Mouse (Mus musculus): ENCODE measurements around the gene Bcar3. TPM values are rescaled to one million over a fixed set of nuclear protein-coding genes. Genes with fewer than 3 reads are reported as not detected.

Bcar3 gene
- total and polyA plus RNA-seq, 3 experiments, result 47.4 to 61.2 (median 52.0) TPM

GRCm38 (mm10) chr3:122509534-122510239 lies 215.8 kb downstream of the Bcar3 start:
- Histone ChIP-seq H3K9me3 (replicated peaks; ENCODE audit: low read length) (no peaks in the 10 kb centered on the region), H3K79me2 (replicated peaks; ENCODE audit: control insufficient read depth, extremely low read depth, insufficient read depth, poor library complexity, severe bottlenecking) (peaks cover 2% of the 10 kb centered on the region; the same call in 1 of the 2 replicates), H3K4me3 (replicated peaks in 1 of 3; ENCODE audit: low read depth in 2 of 3, low read length in 2 of 3, poor library complexity in 1 of 3) (no peak overlapping the region), H3K36me3 (replicated peaks in 1 of 2; ENCODE audit: control insufficient read depth in 1 of 2, insufficient read depth in 1 of 2, low read length in 1 of 2) (peaks cover 76 to 90% of the 10 kb centered on the region in 2 experiments), H3K27ac (ENCODE audit: insufficient read depth, low read depth) (no peak overlapping the region), H3K4me1 (ENCODE audit: control insufficient read depth in 1 of 2, insufficient read depth in 2 of 2) (no peaks in the 10 kb centered on the region), H3K9ac (ENCODE audit: insufficient read depth, low read depth) (no peak overlapping the region), H3K4me2 (ENCODE audit: insufficient read depth, low read depth, poor library complexity, severe bottlenecking) (no peak overlapping the region), H3K27me3 (replicated peaks) (no peaks in the 10 kb centered on the region)
- DNase-seq (ENCODE audit: extremely low read depth), result no peak
- in situ Hi-C loops (cut with MboI; ENCODE audit: low pct_ligation_motif_present, low pct_unique_long_range_greater_than_20kb, low sequenced_read_pairs), result no loop called here
- dilution Hi-C loops (cut with MboI; ENCODE audit: extremely low pct_ligation_motif_present, extremely low pct_unique_long_range_greater_than_20kb, low sequenced_read_pairs), result no loop called here
- TF ChIP-seq BHLHE40 (IDR thresholded peaks at IDR 0.05; ENCODE audit: low read depth, low read length), result no peak
- no peak for TF ChIP-seq NRF1 (IDR thresholded peaks at IDR 0.05; ENCODE audit: low read depth, low read length)
- TF ChIP-seq GABPA (IDR thresholded peaks at IDR 0.05; ENCODE audit: insufficient replicate concordance, low read depth, low read length), result no peak
- no peak for TF ChIP-seq NELFE (IDR thresholded peaks at IDR 0.05; ENCODE audit: low read depth, low read length)
- no peak for TF ChIP-seq MYC (IDR thresholded peaks at IDR 0.05; ENCODE audit: low read depth, low read length)
- TF ChIP-seq E2F4 (IDR thresholded peaks at IDR 0.05; ENCODE audit: insufficient replicate concordance, low read depth, low read length), result no peak
- no peak for TF ChIP-seq POLR2AphosphoS2 (IDR thresholded peaks at IDR 0.05; ENCODE audit: low read depth, low read length)
- no peak for TF ChIP-seq CTCF (conservative IDR thresholded peaks at IDR 0.05 in 1 of 2, IDR thresholded peaks at IDR 0.05 in 1 of 2; ENCODE audit: low read depth in 2 of 2, low read length in 2 of 2)
- no peak for TF ChIP-seq MXI1 (IDR thresholded peaks at IDR 0.05; ENCODE audit: low read depth, low read length)
- TF ChIP-seq ZNF384 (IDR thresholded peaks at IDR 0.05; ENCODE audit: low read depth, low read length), result no peak
- no peak for TF ChIP-seq MAZ (IDR thresholded peaks at IDR 0.05; ENCODE audit: low read depth, low read length)
- no peak for TF ChIP-seq KAT2A (IDR thresholded peaks at IDR 0.05; ENCODE audit: insufficient replicate concordance, low read length)
- TF ChIP-seq SMC3 (IDR thresholded peaks at IDR 0.05; ENCODE audit: low read depth, low read length), result no peak

GRCm38 (mm10) chr3:122510240-122510750 lies 216.4 kb downstream of the Bcar3 start:
- Histone ChIP-seq H3K79me2 (replicated peaks; ENCODE audit: control insufficient read depth, extremely low read depth, insufficient read depth, poor library complexity, severe bottlenecking) (peaks cover 2% of the 10 kb centered on the region; the same call in 1 of the 2 replicates), H3K4me1 (ENCODE audit: control insufficient read depth in 1 of 2, insufficient read depth in 2 of 2) (no peaks in the 10 kb centered on the region), H3K4me2 (ENCODE audit: insufficient read depth, low read depth, poor library complexity, severe bottlenecking) (no peak overlapping the region), H3K27ac (ENCODE audit: insufficient read depth, low read depth) (no peak overlapping the region), H3K36me3 (replicated peaks in 1 of 2; ENCODE audit: control insufficient read depth in 1 of 2, insufficient read depth in 1 of 2, low read length in 1 of 2) (peaks cover 79 to 90% of the 10 kb centered on the region in 2 experiments), H3K27me3 (replicated peaks) (no peaks in the 10 kb centered on the region), H3K9me3 (replicated peaks; ENCODE audit: low read length) (no peaks in the 10 kb centered on the region), H3K9ac (ENCODE audit: insufficient read depth, low read depth) (no peak overlapping the region), H3K4me3 (replicated peaks in 1 of 3; ENCODE audit: low read depth in 2 of 3, low read length in 2 of 3, poor library complexity in 1 of 3) (no peak overlapping the region)
- in situ Hi-C loops (cut with MboI; ENCODE audit: low pct_ligation_motif_present, low pct_unique_long_range_greater_than_20kb, low sequenced_read_pairs) (no loop called here), dilution Hi-C loops (cut with MboI; ENCODE audit: extremely low pct_ligation_motif_present, extremely low pct_unique_long_range_greater_than_20kb, low sequenced_read_pairs) (no loop called here)
- TF ChIP-seq POLR2A (IDR thresholded peaks at IDR 0.05; ENCODE audit: low read depth, low read length) (no peak), GABPA (IDR thresholded peaks at IDR 0.05; ENCODE audit: insufficient replicate concordance, low read depth, low read length) (no peak), ZKSCAN1 (IDR thresholded peaks at IDR 0.05; ENCODE audit: borderline replicate concordance, low read depth, low read length) (no peak), KAT2A (IDR thresholded peaks at IDR 0.05; ENCODE audit: insufficient replicate concordance, low read length) (no peak), ZNF384 (IDR thresholded peaks at IDR 0.05; ENCODE audit: low read depth, low read length) (no peak), MAZ (IDR thresholded peaks at IDR 0.05; ENCODE audit: low read depth, low read length) (no peak), MAX (IDR thresholded peaks at IDR 0.05; ENCODE audit: low read length) (no peak), SMC3 (IDR thresholded peaks at IDR 0.05; ENCODE audit: low read depth, low read length) (no peak), MEF2A (IDR thresholded peaks at IDR 0.05; ENCODE audit: borderline replicate concordance, low read depth, low read length) (no peak), BHLHE40 (IDR thresholded peaks at IDR 0.05; ENCODE audit: low read depth, low read length) (no peak), NELFE (IDR thresholded peaks at IDR 0.05; ENCODE audit: low read depth, low read length) (no peak), MXI1 (IDR thresholded peaks at IDR 0.05; ENCODE audit: low read depth, low read length) (no peak), ZC3H11A (IDR thresholded peaks at IDR 0.05; ENCODE audit: low read depth, low read length) (no peak), RAD21 (IDR thresholded peaks at IDR 0.05; ENCODE audit: low read depth, low read length) (no peak), PAX5 (IDR thresholded peaks at IDR 0.05; ENCODE audit: low read length) (no peak)
- DNase-seq (ENCODE audit: extremely low read depth), result no peak
